Mouse (Mus musculus) liver, embryonic 15.5 days (tissue): ENCODE measurements around the gene Sorbs1. TPM values are rescaled to one million over a fixed set of nuclear protein-coding genes. Genes with fewer than 3 reads are reported as not detected.
A peak's percentile ranks its signal among the peaks of the same experiment; 100 is the strongest.

Experiments
- ATAC-seq: fragments of 200-750 bp; cut with Nextera tagmentation; 2 replicates; pipeline ENCODE4 v1.8.0; 2017; ENCODE audit warnings: moderate number of reproducible peaks, mild to moderate bottlenecking, moderate library complexity; ENCODE audit not compliant: insufficient read depth
- H3K27ac ChIP-seq: fragments of 300-500 bp; sonication (generic); replicated peaks from 2 replicates; pipeline ENCODE4 v1.5.1; 2015; ENCODE audit warnings: mild to moderate bottlenecking, inconsistent platforms
- H3K27me3 ChIP-seq: fragments of 300-500 bp; sonication (generic); 2 replicates; pipeline ENCODE4 v1.6.1; 2015; ENCODE audit warnings: mild to moderate bottlenecking, inconsistent platforms
- H3K36me3 ChIP-seq: fragments of 300-500 bp; sonication (generic); replicated peaks from 2 replicates; pipeline ENCODE4 v1.6.1; 2015; ENCODE audit warnings: moderate library complexity, mild to moderate bottlenecking, inconsistent platforms
- H3K4me1 ChIP-seq: fragments of 300-500 bp; sonication (generic); replicated peaks from 2 replicates; pipeline ENCODE4 v1.6.1; 2015; ENCODE audit warnings: inconsistent platforms
- H3K4me2 ChIP-seq: fragments of 300-500 bp; sonication (generic); 2 replicates; pipeline ENCODE4 v1.6.1; 2015; ENCODE audit warnings: moderate library complexity, mild to moderate bottlenecking, inconsistent platforms
- H3K4me3 ChIP-seq: fragments of 300-500 bp; sonication (generic); replicated peaks from 2 replicates; pipeline ENCODE4 v1.5.1; 2015; ENCODE audit warnings: mild to moderate bottlenecking, inconsistent platforms
- H3K9ac ChIP-seq: fragments of 300-500 bp; sonication (generic); 2 replicates; pipeline ENCODE4 v1.6.1; 2015; ENCODE audit warnings: moderate library complexity, mild to moderate bottlenecking, inconsistent platforms
- H3K9me3 ChIP-seq: fragments of 300-500 bp; sonication (generic); replicated peaks from 2 replicates; pipeline ENCODE4 v1.6.1; 2016; ENCODE audit warnings: inconsistent platforms
- WGBS: fragments of 180-500 bp; shearing (Covaris S2); methylation state at CpG from one replicate; pipeline ENCODE4 v1.1.7; 2015; ENCODE audit warnings: mixed read lengths; ENCODE audit not compliant: insufficient replicate concordance; 5-methylcytosine and 5-hydroxymethylcytosine counted together
- polyA plus RNA-seq: library from polyadenylated mRNA; unstranded; fragments of >200 nt; fragmentation: Nextera tagmentation; extraction: Ambion mirVana; gene quantifications from 2 replicates; pipeline ENCODE4 v1.2.1, GENCODE M21; 2015

The Sorbs1 gene
- polyA plus RNA-seq, 1 experiment from 2014 or later = 34.9 TPM

- 78% methylated on average over 6 of the region's 6 CpGs for WGBS
Observed at GRCm38 (mm10) chr19:40498162-40498725, 15.3 kb downstream of the Sorbs1 start.

GRCm38 (mm10) chr19:40496509-40497267 lies 16.9 kb downstream of the Sorbs1 start:
- Histone ChIP-seq H3K27ac (no peak overlapping the region), H3K4me2 (no peak overlapping the region), H3K9ac (no peak overlapping the region), H3K4me3 (no peak overlapping the region), H3K36me3 (no peaks in the 10 kb centered on the region; the same call in none of the 2 replicates), H3K4me1 (peaks cover 41% of the 10 kb centered on the region), H3K27me3 (no peaks in the 10 kb centered on the region), H3K9me3 (no peaks in the 10 kb centered on the region)
- no peak for ATAC-seq
- 84% methylated on average over 11 of the region's 11 CpGs for WGBS

More at GRCm38 (mm10) chr19:40498162-40498725, 15.3 kb downstream of the Sorbs1 start:
- Histone ChIP-seq H3K4me2 (no peak overlapping the region), H3K36me3 (no peaks in the 10 kb centered on the region; the same call in none of the 2 replicates), H3K4me3 (no peak overlapping the region), H3K27ac (no peak overlapping the region), H3K27me3 (no peaks in the 10 kb centered on the region), H3K9ac (no peak overlapping the region), H3K9me3 (no peaks in the 10 kb centered on the region), H3K4me1 (peaks cover 39% of the 10 kb centered on the region)
- ATAC-seq = no peak

- Histone ChIP-seq H3K9me3 (no peaks in the 10 kb centered on the region), H3K27me3 (no peaks in the 10 kb centered on the region), H3K27ac (no peak overlapping the region), H3K9ac (no peak overlapping the region), H3K4me2 (no peak overlapping the region), H3K4me1 (peaks cover 47% of the 10 kb centered on the region), H3K4me3 (no peak overlapping the region), H3K36me3 (no peaks in the 10 kb centered on the region; the same call in none of the 2 replicates)
- ATAC-seq = no peak
- WGBS = 43% methylated on average over 4 of the region's 4 CpGs
Observed at GRCm38 (mm10) chr19:40496071-40496470, 17.5 kb downstream of the Sorbs1 start.

DNA sequence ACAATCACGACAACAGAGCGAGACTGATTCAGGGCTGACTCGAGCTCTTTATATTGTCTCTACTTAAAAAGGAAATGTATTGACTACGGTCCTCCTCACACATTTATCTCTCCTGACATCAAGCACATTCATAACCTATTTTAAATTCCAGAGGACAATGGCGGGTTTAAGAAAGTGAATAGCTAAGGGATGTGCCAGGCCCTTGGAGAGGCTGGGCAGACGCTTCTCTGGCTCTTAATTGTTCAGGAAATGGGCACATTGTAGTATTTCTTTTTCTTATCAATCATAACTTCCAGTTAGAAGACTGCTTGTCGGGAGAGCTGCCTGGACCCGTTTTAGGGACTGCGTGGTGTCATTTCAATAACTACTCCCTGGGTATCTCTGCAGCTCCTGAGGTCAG lies 20.7 kb downstream of the Sorbs1 start:
- Histone ChIP-seq H3K9me3 (no peaks in the 10 kb centered on the region), H3K4me3 (no peak overlapping the region), H3K36me3 (no peaks in the 10 kb centered on the region), H3K4me1 (peaks cover 54% of the 10 kb centered on the region), H3K27ac (no peak overlapping the region), H3K27me3 (no peaks in the 10 kb centered on the region), H3K4me2 (no peak overlapping the region), H3K9ac (no peak overlapping the region)
- WGBS = 56% methylated on average over 9 of the region's 9 CpGs
- no peak for ATAC-seq

GRCm38 (mm10) chr19:40491442-40491841 lies 22.1 kb downstream of the Sorbs1 start:
- Histone ChIP-seq H3K27ac (no peak overlapping the region), H3K4me1 (peaks cover 63% of the 10 kb centered on the region), H3K4me3 (no peak overlapping the region), H3K27me3 (no peaks in the 10 kb centered on the region), H3K4me2 (no peak overlapping the region), H3K9ac (no peak overlapping the region), H3K36me3 (no peaks in the 10 kb centered on the region), H3K9me3 (no peaks in the 10 kb centered on the region)
- 64% methylated on average over 2 of the region's 2 CpGs for WGBS
- ATAC-seq = no peak

GRCm38 (mm10) chr19:40490765-40491164 lies 22.8 kb downstream of the Sorbs1 start:
- no peak for ATAC-seq
- 22% methylated on average over 8 of the region's 8 CpGs for WGBS
- Histone ChIP-seq H3K4me1 (peaks cover 57% of the 10 kb centered on the region), H3K4me2 (no peak overlapping the region), H3K27ac (no peak overlapping the region), H3K9me3 (no peaks in the 10 kb centered on the region), H3K36me3 (no peaks in the 10 kb centered on the region), H3K27me3 (no peaks in the 10 kb centered on the region), H3K9ac (no peak overlapping the region), H3K4me3 (no peak overlapping the region)

- Histone ChIP-seq H3K27ac (no peak overlapping the region), H3K4me2 (peak overlapping the region; percentile 50), H3K4me3 (0 out of 2 replicates have a peak overlapping the region, but pooled peaks have one; percentile 2), H3K27me3 (no peaks in the 10 kb centered on the region), H3K9ac (no peak overlapping the region), H3K9me3 (no peaks in the 10 kb centered on the region), H3K36me3 (no peaks in the 10 kb centered on the region), H3K4me1 (peaks cover 55% of the 10 kb centered on the region)
- ATAC-seq = peak; percentile 40
- WGBS = 25% methylated on average over 6 of the region's 6 CpGs
Observed at GRCm38 (mm10) chr19:40489633-40490032, 23.9 kb downstream of the Sorbs1 start.

- Histone ChIP-seq H3K9ac (no peak overlapping the region), H3K27ac (0 out of 2 replicates have a peak overlapping the region, but pooled peaks have one; percentile 30), H3K4me2 (peak overlapping the region; percentile 50), H3K27me3 (no peaks in the 10 kb centered on the region), H3K36me3 (peaks cover 5% of the 10 kb centered on the region), H3K9me3 (no peaks in the 10 kb centered on the region), H3K4me3 (0 out of 2 replicates have a peak overlapping the region, but pooled peaks have one; percentile 2), H3K4me1 (peaks cover 50% of the 10 kb centered on the region)
- 23% methylated on average over 8 of the region's 8 CpGs for WGBS
- peak; percentile 80 for ATAC-seq
Observed at GRCm38 (mm10) chr19:40488853-40489454, 24.6 kb downstream of the Sorbs1 start.

- Histone ChIP-seq H3K27ac (no peak overlapping the region), H3K4me2 (peak overlapping the region; percentile 13), H3K4me3 (no peak overlapping the region), H3K9ac (no peak overlapping the region), H3K4me1 (peaks cover 55% of the 10 kb centered on the region), H3K36me3 (peaks cover 5% of the 10 kb centered on the region), H3K27me3 (no peaks in the 10 kb centered on the region), H3K9me3 (no peaks in the 10 kb centered on the region)
- no peak for ATAC-seq
- WGBS = 73% methylated on average over 11 of the region's 11 CpGs
Observed at GRCm38 (mm10) chr19:40487561-40487960, 26.0 kb downstream of the Sorbs1 start.

DNA sequence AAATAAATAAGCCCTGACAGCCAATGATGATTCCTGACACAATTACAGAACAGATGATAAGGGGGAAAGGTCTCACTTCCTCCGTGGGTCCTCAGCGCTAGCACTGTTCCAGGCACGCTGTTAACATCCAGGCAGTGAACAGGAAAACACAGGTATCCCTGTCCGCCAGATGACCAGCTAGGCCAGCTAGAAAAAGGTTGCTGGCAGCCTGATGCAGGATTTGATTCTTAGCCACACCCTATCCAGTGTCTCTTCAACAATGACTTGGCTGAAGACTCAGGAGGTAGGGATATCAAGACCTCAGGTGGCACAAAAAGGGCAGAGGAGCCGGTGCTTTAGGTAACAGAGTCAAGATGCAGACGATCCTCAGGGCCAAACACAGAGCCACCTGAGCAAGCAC lies 32.5 kb downstream of the Sorbs1 start:
- 71% methylated on average over 6 of the region's 6 CpGs for WGBS
- peaks cover 43% of the 10 kb centered on the region for H3K4me1 ChIP-seq
- peaks cover 5% of the 10 kb centered on the region for H3K36me3 ChIP-seq
- H3K9me3 ChIP-seq = no peaks in the 10 kb centered on the region
- no peak overlapping the region for H3K27ac ChIP-seq
- no peaks in the 10 kb centered on the region for H3K27me3 ChIP-seq
- H3K9ac ChIP-seq = no peak overlapping the region
- no peak overlapping the region for H3K4me2 ChIP-seq
- no peak overlapping the region for H3K4me3 ChIP-seq
- ATAC-seq = no peak

GRCm38 (mm10) chr19:40478161-40478575 lies 35.4 kb downstream of the Sorbs1 start:
- Histone ChIP-seq H3K4me1 (peaks cover 49% of the 10 kb centered on the region), H3K9ac (no peak overlapping the region), H3K4me2 (no peak overlapping the region), H3K4me3 (no peak overlapping the region), H3K9me3 (no peaks in the 10 kb centered on the region), H3K36me3 (no peaks in the 10 kb centered on the region), H3K27ac (peak overlapping the region; percentile 31; the same call in 1 of the 2 replicates), H3K27me3 (no peaks in the 10 kb centered on the region)
- no peak; the same call in 1 of the 2 replicates for ATAC-seq
- WGBS = 60% methylated on average over 10 of the region's 10 CpGs
